Mouse (Mus musculus) erythroblast, embryonic 14.5 days (primary cell): Measurements from ENCODE around the gene Tnfrsf1b.

Experiments
- GATA1 ChIP-seq: IDR thresholded peaks from 2 replicates; pipeline ENCODE4 v1.6.1; 2012; ENCODE audit warnings: low read length, inconsistent platforms, mixed read lengths
- TAL1 ChIP-seq: IDR thresholded peaks from 3 replicates; pipeline ENCODE4 v1.6.1; 2012; ENCODE audit warnings: low read length, inconsistent platforms, mixed read lengths

GRCm38 (mm10) chr4:145264761-145265160 lies 18.1 kb upstream of the Tnfrsf1b start:
- TF ChIP-seq GATA1, result no peak
- TF ChIP-seq TAL1, result no peak
